Mouse (Mus musculus) lung, postnatal 36 days (tissue): ENCODE measurements around the gene Scube2.
A peak's percentile ranks its signal among the peaks of the same experiment; 100 is the strongest.

Experiments used
- DNase-seq: peaks from one replicate; pipeline ENCODE4 v3.0.0; 2022; ENCODE audit warnings: mixed read lengths

The Scube2 gene

GRCm38 (mm10) chr7:109865370-109866229 lies at the start of gene Scube2:
Gene Scube2, minus strand, starts transcription at chr7:109865679.
- DNase-seq, result peak; percentile 33

DNA sequence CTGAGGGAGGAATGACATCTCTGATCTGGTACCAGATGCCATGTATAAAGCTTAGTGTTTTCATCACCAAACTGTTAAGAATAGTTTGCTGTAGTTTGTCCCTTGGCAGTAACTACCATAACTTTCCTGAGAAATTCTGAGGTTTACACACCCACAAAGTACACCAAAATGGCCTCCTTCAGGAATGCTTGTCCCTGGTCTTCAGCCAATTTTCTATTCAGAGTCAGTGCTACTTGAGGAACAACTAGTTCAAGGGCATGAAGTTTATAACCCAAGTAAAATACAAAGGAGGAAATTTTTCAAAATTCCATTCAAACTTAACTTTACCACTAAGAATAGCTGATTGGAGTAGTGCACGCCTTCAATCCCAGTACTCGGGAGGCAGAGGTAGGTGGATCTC lies 40.7 kb upstream of the Scube2 start:
- peak; percentile 62 for DNase-seq

DNA sequence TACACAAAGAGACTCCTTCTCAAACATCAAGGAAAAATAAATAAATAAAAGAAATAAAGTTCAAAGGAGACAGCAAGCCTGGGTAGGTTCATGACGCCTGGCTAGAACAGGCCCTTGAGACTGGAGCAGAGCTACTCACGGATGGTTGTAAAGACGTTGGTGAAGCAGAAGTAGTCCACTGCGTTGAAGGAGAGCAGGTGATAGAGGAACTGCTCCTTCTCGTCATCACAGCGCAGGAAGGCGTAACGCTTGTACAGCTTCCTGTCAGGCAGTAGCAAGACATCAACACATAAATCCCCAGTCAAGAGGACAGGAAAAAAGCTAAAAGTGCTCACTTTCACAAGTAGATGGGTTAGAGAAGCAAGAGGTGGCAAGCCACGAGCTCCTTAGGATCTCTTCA lies 35.4 kb upstream of the Scube2 start:
- no peak for DNase-seq

DNA sequence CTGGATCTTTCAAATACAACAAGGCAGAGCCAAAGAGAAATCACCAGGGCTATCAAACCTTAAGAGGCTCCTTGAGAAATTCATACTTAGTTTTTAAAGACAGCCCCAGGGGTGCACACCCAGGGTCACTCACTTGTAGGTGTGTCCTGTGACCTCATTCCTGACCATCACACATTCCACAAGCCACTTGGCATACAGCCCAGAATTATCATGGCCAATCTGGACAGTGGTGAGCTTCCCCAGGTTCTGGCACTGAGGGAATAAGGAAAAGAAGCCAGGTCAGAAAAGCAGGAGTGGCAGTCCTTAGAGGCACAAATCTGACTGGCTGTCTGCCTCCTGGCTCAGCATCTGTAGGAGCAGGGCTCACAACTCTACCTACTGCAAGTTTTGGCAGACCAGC lies 33.4 kb upstream of the Scube2 start:
- peak; percentile 24 for DNase-seq

GRCm38 (mm10) chr7:109892530-109892929 lies 27.1 kb upstream of the Scube2 start:
- peak; percentile 81 for DNase-seq

- DNase-seq, result peak; percentile 57
These were observed 26.3 kb upstream of the Scube2 start for GRCm38 (mm10) chr7:109891786-109892185.

DNA sequence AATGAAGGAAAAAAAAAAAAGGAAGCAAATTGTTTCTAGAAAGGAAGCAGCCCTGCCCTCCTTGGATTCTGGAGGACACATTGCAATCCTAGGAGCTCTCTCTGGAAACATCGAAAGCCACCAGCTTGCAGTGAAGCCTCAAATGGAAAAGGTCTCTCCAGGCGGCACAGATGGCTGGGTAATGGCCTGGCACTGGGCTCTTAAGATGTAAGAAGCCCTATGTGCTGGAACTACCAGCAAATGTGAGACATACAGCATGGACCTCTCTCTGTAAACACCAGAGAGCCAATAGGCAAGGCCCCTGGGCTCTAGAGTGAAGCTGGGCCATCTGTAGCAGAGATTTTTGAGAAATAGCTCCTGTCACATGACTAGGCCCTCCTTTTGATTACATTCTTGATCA lies 24.8 kb upstream of the Scube2 start:
- DNase-seq, result no peak

DNA sequence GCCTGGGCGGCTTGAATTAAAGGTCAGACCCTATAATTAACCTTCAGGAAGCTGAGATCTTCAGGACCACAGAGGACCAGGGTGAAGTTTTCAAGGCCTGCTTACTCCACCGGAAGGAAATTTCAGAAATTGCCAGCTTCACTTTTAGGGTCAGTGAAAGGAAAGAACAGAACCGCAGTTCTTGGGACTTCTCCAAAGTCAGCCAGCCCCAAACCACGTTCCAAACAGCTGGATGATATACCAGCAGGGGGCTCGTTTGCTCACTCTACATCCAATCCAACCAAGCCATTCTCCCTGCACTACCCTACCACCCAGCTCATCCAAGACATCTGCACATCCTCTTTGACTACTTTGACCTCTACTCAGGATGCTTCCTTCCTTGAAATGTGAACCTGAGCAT lies 23.8 kb upstream of the Scube2 start:
- no peak for DNase-seq

DNA sequence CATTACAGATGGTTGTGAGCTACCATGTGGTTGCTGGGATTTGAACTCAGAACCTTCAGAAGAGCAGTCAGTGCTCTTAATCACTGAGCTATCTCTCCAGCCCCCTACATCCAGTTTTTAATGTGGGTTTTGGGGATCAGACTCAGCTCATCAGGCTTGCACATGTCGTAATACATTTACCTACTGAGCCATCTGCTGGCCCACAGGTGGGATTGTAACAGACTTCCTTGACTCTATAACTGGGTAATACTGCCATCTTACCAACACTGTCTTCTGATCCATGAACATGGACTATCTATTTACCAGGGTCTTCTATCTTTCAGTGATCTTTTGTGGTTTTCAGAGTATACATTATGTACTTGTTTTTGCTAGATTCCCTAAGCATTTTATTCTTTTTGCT lies 20.8 kb upstream of the Scube2 start:
- no peak for DNase-seq

DNA sequence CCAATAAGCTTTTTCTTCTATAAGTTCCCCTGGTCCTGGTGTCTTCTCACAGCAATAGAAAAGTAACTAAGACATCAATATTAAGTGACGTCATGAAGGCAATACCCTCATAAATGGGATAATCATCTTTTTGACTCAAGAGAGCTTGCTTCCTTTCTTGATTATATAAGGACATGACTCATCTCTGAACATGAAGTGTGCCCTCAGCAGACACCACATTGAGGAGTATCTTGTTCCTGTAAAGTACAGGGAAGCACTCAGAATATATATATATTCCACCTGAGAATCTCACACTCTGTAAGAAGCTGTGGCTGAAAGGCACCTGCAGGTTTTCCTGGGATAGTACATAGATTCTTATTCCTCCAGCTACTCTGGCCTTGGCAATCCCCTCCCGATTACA lies 17.1 kb upstream of the Scube2 start:
- DNase-seq, result no peak

GRCm38 (mm10) chr7:109881561-109882099 lies 16.2 kb upstream of the Scube2 start:
- DNase-seq, result no peak

- peak; percentile 60 for DNase-seq
These were observed 13.7 kb upstream of the Scube2 start for GRCm38 (mm10) chr7:109879158-109879557.

DNA sequence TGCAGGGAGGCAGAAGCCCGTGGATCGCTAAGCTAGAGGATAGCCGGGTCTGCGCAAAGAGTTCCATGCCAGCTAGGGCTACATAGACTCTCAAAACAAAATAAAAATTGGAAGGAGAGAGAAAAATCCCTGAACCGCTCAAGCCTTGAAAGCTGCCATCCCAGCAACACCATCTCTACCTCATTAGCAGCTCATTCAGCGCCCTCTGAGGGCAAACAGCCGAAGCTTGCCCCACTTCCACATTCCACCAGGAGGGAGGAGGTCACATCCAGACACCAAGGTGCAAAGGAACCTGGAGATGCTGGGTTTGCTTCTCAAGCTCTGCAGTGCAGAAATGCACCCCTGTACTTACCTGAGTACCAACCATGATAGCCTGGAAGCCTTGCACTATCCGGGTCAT lies 10.6 kb upstream of the Scube2 start:
- DNase-seq, result no peak

GRCm38 (mm10) chr7:109875598-109875997 lies 10.1 kb upstream of the Scube2 start:
- no peak for DNase-seq

- no peak for DNase-seq
These were observed 9.6 kb upstream of the Scube2 start for GRCm38 (mm10) chr7:109875033-109875432.

GRCm38 (mm10) chr7:109873170-109873569 lies 7.7 kb upstream of the Scube2 start:
- DNase-seq, result no peak

GRCm38 (mm10) chr7:109871232-109871631 lies 5.8 kb upstream of the Scube2 start:
- no peak for DNase-seq

GRCm38 (mm10) chr7:109868498-109868897 lies 3.0 kb upstream of the Scube2 start:
- DNase-seq, result peak; percentile 51

DNA sequence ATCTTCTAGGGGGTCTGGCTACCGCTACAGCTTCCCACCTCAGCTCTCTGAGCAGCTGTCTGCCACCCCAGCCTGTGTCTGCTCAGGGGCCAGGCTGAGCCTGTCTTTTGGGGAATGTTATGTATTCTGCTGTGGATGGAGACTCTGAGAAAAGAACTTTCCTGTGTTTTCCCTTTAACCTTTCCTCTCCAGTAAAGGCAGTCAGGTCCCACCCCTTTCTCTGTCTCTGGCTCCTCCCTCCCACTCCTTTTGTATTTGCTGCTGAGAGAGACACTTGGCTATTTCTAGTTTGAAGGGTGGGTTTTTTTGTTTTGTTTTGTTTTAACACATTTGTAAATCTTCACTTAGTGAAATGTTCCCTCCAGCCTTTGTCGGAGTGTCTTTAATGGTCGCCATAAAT lies 1.2 kb upstream of the Scube2 start:
- no peak for DNase-seq

DNA sequence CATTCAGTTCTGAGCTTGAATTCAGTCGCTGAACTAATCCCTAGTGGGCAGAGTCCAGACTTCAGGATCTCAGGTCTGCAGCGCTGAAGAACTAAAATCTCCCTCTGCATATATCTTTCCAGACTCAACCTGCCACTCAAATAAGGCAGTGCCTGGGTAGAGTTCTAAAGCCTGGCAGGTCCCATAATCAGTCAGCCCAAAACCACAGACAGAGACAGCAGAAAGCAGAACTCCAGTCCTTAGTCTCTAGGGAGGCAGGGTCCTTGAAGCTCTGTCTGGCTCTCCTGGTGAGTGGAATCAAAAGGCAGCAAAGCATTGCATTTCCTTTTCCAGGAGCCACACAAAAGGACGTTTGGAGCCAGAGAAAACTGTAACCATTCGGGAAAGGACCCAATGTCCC lies 1.9 kb downstream of the Scube2 start:
- no peak for DNase-seq

GRCm38 (mm10) chr7:109860162-109860561 lies 5.3 kb downstream of the Scube2 start:
- no peak for DNase-seq

GRCm38 (mm10) chr7:109859354-109859753 lies 6.1 kb downstream of the Scube2 start:
- DNase-seq, result peak; percentile 20

DNA sequence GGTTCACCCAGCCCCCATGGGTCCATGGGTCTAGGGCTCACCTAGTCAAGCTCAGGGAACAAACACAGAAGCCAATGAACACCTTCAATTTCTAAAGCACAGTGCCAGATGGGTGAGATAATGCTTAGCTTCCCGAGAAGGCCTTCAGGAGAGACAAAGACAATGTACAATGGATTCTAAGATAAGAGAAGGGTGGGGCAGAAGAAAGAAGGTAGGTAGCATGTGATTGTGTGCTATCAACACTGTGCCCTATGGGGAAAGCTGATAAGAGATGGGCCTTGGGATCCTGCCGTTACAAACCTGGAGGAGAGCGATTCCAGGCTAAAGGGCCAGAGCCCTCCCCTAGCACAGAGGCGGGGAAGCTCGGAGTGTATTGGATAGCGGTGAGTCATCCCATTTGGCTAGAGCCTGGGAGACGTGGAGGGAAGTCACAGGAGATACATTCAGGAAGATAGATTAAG lies 12.7 kb downstream of the Scube2 start:
- DNase-seq, result no peak

GRCm38 (mm10) chr7:109852017-109852416 lies 13.5 kb downstream of the Scube2 start:
- DNase-seq, result no peak

GRCm38 (mm10) chr7:109850531-109850930 lies 14.9 kb downstream of the Scube2 start:
- DNase-seq, result no peak
